Mouse (Mus musculus): ENCODE results near the gene Glipr1.

GRCm38 (mm10) chr10:111996549-111996904, 5.9 kb downstream of the Glipr1 start:
- no peak for TF ChIP-seq CTCF (IDR thresholded peaks at IDR 0.05; ENCODE audit: low read depth, low read length)
- no peak for TF ChIP-seq POLR2A (IDR thresholded peaks at IDR 0.05; ENCODE audit: borderline replicate concordance, low read depth, low read length)
